Mouse (Mus musculus) neural tube, embryonic 11.5 days (tissue): Measurements from ENCODE around the gene Pdzd7. TPM values are rescaled to one million over a fixed set of nuclear protein-coding genes. Genes with fewer than 3 reads are reported as not detected.
"Not testable (repeated sequence)": the region's sequence is repeated elsewhere in the genome, so short reads cannot be mapped to it uniquely, and the experiment has no call there.

Source experiments
- ATAC-seq: fragments of 200-750 bp; cut with Nextera tagmentation; 2 replicates; pipeline ENCODE4 v1.8.0; 2017; ENCODE audit warnings: moderate number of reproducible peaks, mild to moderate bottlenecking, moderate TSS enrichment, moderate library complexity; ENCODE audit not compliant: insufficient read depth, low FRiP score, low TSS enrichment
- DNase-seq: peaks from one replicate; pipeline ENCODE4 v3.0.0-alpha.2; 2015; ENCODE audit warnings: low spot score
- H3K27ac ChIP-seq: fragments of 300-500 bp; sonication (generic); 2 replicates; pipeline ENCODE4 v1.5.1; 2014; ENCODE audit warnings: low read depth, mild to moderate bottlenecking, low read length
- H3K27me3 ChIP-seq: fragments of 300-500 bp; sonication (generic); 2 replicates; pipeline ENCODE4 v1.6.1; 2014; ENCODE audit warnings: mild to moderate bottlenecking, low read length, mixed read lengths; ENCODE audit not compliant: control insufficient read depth, insufficient read depth
- H3K36me3 ChIP-seq: fragments of 300-500 bp; sonication (generic); 2 replicates; pipeline ENCODE4 v1.6.1; 2014; ENCODE audit warnings: mild to moderate bottlenecking, low read length, moderate library complexity, mixed read lengths; ENCODE audit not compliant: control insufficient read depth, insufficient read depth
- H3K4me1 ChIP-seq: fragments of 300-500 bp; sonication (generic); 2 replicates; pipeline ENCODE4 v1.6.1; 2014; ENCODE audit warnings: low read length, mixed read lengths; ENCODE audit not compliant: control insufficient read depth, insufficient read depth
- H3K4me2 ChIP-seq: fragments of 300-500 bp; sonication (generic); 2 replicates; pipeline ENCODE4 v1.6.1; 2014; ENCODE audit warnings: low read depth, mild to moderate bottlenecking, moderate library complexity
- H3K4me3 ChIP-seq: fragments of 300-500 bp; sonication (generic); 2 replicates; pipeline ENCODE4 v1.5.1; 2014; ENCODE audit warnings: low read depth, low read length
- H3K9ac ChIP-seq: fragments of 300-500 bp; sonication (generic); 2 replicates; pipeline ENCODE4 v1.6.1; 2014; ENCODE audit warnings: mild to moderate bottlenecking, low read length
- H3K9me3 ChIP-seq: fragments of 300-500 bp; sonication (generic); 2 replicates; pipeline ENCODE4 v1.6.1; 2016; ENCODE audit warnings: low read length; ENCODE audit not compliant: control insufficient read depth
- WGBS: fragments of 180-500 bp; shearing (Covaris S2); extraction: QIAGEN DNeasy Blood & Tissue Kit; methylation state at CpG from one replicate; pipeline ENCODE4 v1.1.7; 2014; 5-methylcytosine and 5-hydroxymethylcytosine counted together
- polyA plus RNA-seq: library from polyadenylated mRNA; unstranded; fragments of >200 nt; fragmentation: Nextera tagmentation; extraction: Ambion mirVana; gene quantifications from 2 replicates; pipeline ENCODE4 v1.2.1, GENCODE M21; 2014

The Pdzd7 gene
- polyA plus RNA-seq, 1 experiment from 2014 or later = 0.81 TPM

GRCm38 (mm10) chr19:45040214-45040613, 5.3 kb downstream of the Pdzd7 start:
- ATAC-seq = no peak
- WGBS = 42% methylated on average over 13 of the region's 13 CpGs
- Histone ChIP-seq H3K9me3 (no peaks in the 10 kb centered on the region), H3K36me3 (no peaks in the 10 kb centered on the region), H3K27ac (no peak overlapping the region), H3K4me1 (no peaks in the 10 kb centered on the region), H3K4me3 (no peak overlapping the region), H3K27me3 (0 out of 2 replicates have a peak, but pooled peaks cover 5% of the 10 kb centered on the region), H3K9ac (no peak overlapping the region), H3K4me2 (no peak overlapping the region)
- no peak for DNase-seq

GRCm38 (mm10) chr19:45038198-45038597, 7.3 kb downstream of the Pdzd7 start:
- not testable (repeated sequence) for DNase-seq, H3K27me3 ChIP-seq

GRCm38 (mm10) chr19:45036867-45037266, 8.7 kb downstream of the Pdzd7 start:
- ATAC-seq = no peak
- Histone ChIP-seq H3K4me2 (no peak overlapping the region), H3K4me1 (no peaks in the 10 kb centered on the region), H3K27me3 (no peaks in the 10 kb centered on the region), H3K9me3 (no peaks in the 10 kb centered on the region), H3K27ac (no peak overlapping the region), H3K9ac (no peak overlapping the region), H3K36me3 (no peaks in the 10 kb centered on the region), H3K4me3 (no peak overlapping the region)
- DNase-seq = peak; percentile 55
- WGBS = 31% methylated on average over 16 of the region's 16 CpGs

More at GRCm38 (mm10) chr19:45038198-45038597, 7.3 kb downstream of the Pdzd7 start:
- not testable (repeated sequence) for H3K4me2 ChIP-seq, H3K4me1 ChIP-seq, H3K27ac ChIP-seq, H3K4me3 ChIP-seq, H3K9me3 ChIP-seq, H3K9ac ChIP-seq, ATAC-seq, H3K36me3 ChIP-seq
- WGBS = 97% methylated on average over 7 of the region's 7 CpGs

GRCm38 (mm10) chr19:45032570-45033332, 12.8 kb downstream of the Pdzd7 start:
- no peaks in the 10 kb centered on the region for H3K36me3 ChIP-seq
- no peak for ATAC-seq
- no peak overlapping the region for H3K9ac ChIP-seq
- no peaks in the 10 kb centered on the region for H3K27me3 ChIP-seq
- H3K4me1 ChIP-seq = peaks cover 3% of the 10 kb centered on the region
- H3K4me2 ChIP-seq = no peak overlapping the region
- H3K9me3 ChIP-seq = no peaks in the 10 kb centered on the region
- H3K4me3 ChIP-seq = no peak overlapping the region
- no peak for DNase-seq
- 60% methylated on average over 17 of the region's 17 CpGs for WGBS
- no peak overlapping the region for H3K27ac ChIP-seq

- ATAC-seq = no peak
- 25% methylated on average over 4 of the region's 4 CpGs for WGBS
- H3K27ac ChIP-seq = no peak overlapping the region
- H3K9me3 ChIP-seq = no peaks in the 10 kb centered on the region
- no peaks in the 10 kb centered on the region for H3K27me3 ChIP-seq
- H3K9ac ChIP-seq = no peak overlapping the region
- peaks cover 3% of the 10 kb centered on the region for H3K36me3 ChIP-seq
- peak; percentile 81 for DNase-seq
- no peak overlapping the region; the same call in 1 of the 2 replicates for H3K4me3 ChIP-seq
- H3K4me1 ChIP-seq = peaks cover 5% of the 10 kb centered on the region
- H3K4me2 ChIP-seq = no peak overlapping the region
Measured at GRCm38 (mm10) chr19:45031780-45032179, 13.7 kb downstream of the Pdzd7 start.

GRCm38 (mm10) chr19:45030746-45031693, 14.5 kb downstream of the Pdzd7 start:
- Histone ChIP-seq H3K27ac (no peak overlapping the region), H3K9me3 (no peaks in the 10 kb centered on the region), H3K36me3 (peaks cover 8% of the 10 kb centered on the region), H3K4me2 (peak overlapping the region; percentile 24; the same call in 1 of the 2 replicates), H3K4me1 (peaks cover 5% of the 10 kb centered on the region), H3K27me3 (no peaks in the 10 kb centered on the region), H3K4me3 (no peak overlapping the region), H3K9ac (no peak overlapping the region)
- ATAC-seq (0 out of 2 replicates have a peak, but pooled peaks have one; percentile 31), DNase-seq (peak; percentile 79)
- WGBS = 42% methylated on average over 20 of the region's 20 CpGs

GRCm38 (mm10) chr19:45030111-45030510, 15.4 kb downstream of the Pdzd7 start:
- peak; percentile 64 for DNase-seq
- no peaks in the 10 kb centered on the region for H3K27me3 ChIP-seq
- H3K27ac ChIP-seq = no peak overlapping the region
- WGBS = 32% methylated on average over 8 of the region's 8 CpGs
- no peak overlapping the region for H3K4me2 ChIP-seq
- no peak overlapping the region for H3K4me3 ChIP-seq
- H3K36me3 ChIP-seq = peaks cover 15% of the 10 kb centered on the region
- H3K9ac ChIP-seq = no peak overlapping the region
- no peak for ATAC-seq
- H3K4me1 ChIP-seq = peaks cover 5% of the 10 kb centered on the region
- no peaks in the 10 kb centered on the region for H3K9me3 ChIP-seq

GRCm38 (mm10) chr19:45029571-45029970, 15.9 kb downstream of the Pdzd7 start:
- WGBS = 57% methylated on average over 9 of the region's 9 CpGs
- H3K27me3 ChIP-seq = no peaks in the 10 kb centered on the region
- H3K4me3 ChIP-seq = no peak overlapping the region
- no peak overlapping the region for H3K4me2 ChIP-seq
- H3K9ac ChIP-seq = no peak overlapping the region
- DNase-seq (no peak), ATAC-seq (no peak)
- peaks cover 19% of the 10 kb centered on the region for H3K36me3 ChIP-seq
- H3K27ac ChIP-seq = no peak overlapping the region
- peaks cover 5% of the 10 kb centered on the region for H3K4me1 ChIP-seq
- H3K9me3 ChIP-seq = no peaks in the 10 kb centered on the region
